Mouse (Mus musculus): ENCODE measurements around the gene Cdon. TPM values are rescaled to one million over a fixed set of nuclear protein-coding genes. Genes with fewer than 3 reads are reported as not detected.

Cdon gene
- polyA plus RNA-seq, 1 experiment: 0.20 TPM

DNA sequence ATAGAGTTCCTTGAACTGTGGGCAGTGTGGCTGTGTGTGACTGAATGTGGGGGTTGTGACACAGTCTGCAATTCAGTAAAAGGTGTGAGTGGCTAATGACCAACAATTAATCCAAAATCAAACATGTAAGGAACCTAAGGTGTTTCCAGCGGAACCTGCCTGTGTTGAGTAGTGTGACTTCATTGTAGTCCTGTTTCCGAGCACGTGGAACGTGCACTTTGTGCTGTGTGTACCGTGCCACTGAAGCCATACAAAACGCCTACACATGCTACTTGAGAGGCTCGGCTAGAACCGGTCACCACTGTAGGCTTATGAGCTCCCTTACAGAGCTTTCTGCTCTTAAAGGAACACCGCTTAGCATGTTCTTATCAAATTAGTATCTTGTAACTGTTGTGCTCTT, 127.5 kb downstream of the Cdon start:
- TF ChIP-seq POLR2A (IDR thresholded peaks at IDR 0.05; ENCODE audit: borderline replicate concordance, low read depth, low read length) (no peak), CTCF (IDR thresholded peaks at IDR 0.05; ENCODE audit: low read depth, low read length) (no peak)
- Histone ChIP-seq H3K4me1 (ENCODE audit: control insufficient read depth, insufficient read depth, low read length) (0 out of 2 replicates have a peak, but pooled peaks cover 3% of the 10 kb centered on the region), H3K27ac (ENCODE audit: insufficient read depth, low read depth, low read length) (no peak overlapping the region), H3K4me3 (ENCODE audit: insufficient read depth, low read length) (no peak overlapping the region)

- Histone ChIP-seq H3K4me1 (ENCODE audit: control insufficient read depth, insufficient read depth, low read length) (peaks cover 10% of the 10 kb centered on the region), H3K4me3 (ENCODE audit: insufficient read depth, low read length) (no peak overlapping the region), H3K27ac (ENCODE audit: insufficient read depth, low read depth, low read length) (no peak overlapping the region)
- TF ChIP-seq POLR2A (IDR thresholded peaks at IDR 0.05; ENCODE audit: borderline replicate concordance, low read depth, low read length) (no peak), CTCF (IDR thresholded peaks at IDR 0.05; ENCODE audit: low read depth, low read length) (no peak)
These were observed 135.7 kb downstream of the Cdon start for GRCm38 (mm10) chr9:35556494-35557102.

Other genes with a start within 250 kb of the Cdon start
- 23.4 and 24.3 TPM in 2 replicates for gene Dcps, start 245.1 kb upstream of the Cdon start, polyA plus RNA-seq (2012; ENCODE audit: insufficient read depth, insufficient read length, missing spikeins)
- 57.1 and 67.5 TPM in 2 replicates for gene Srpr, start 221.0 kb upstream of the Cdon start, polyA plus RNA-seq (2012; ENCODE audit: insufficient read depth, insufficient read length, missing spikeins)
- gene Tirap, start 220.8 kb upstream of the Cdon start, polyA plus RNA-seq (2012; ENCODE audit: insufficient read depth, insufficient read length, missing spikeins): 8.5 and 9.5 TPM in 2 replicates
- 19.1 and 24.6 TPM in 2 replicates for gene Foxred1, start 210.1 kb upstream of the Cdon start, polyA plus RNA-seq (2012; ENCODE audit: insufficient read depth, insufficient read length, missing spikeins)
- 42.1 and 47.2 TPM in 2 replicates for gene Fam118b, start 153.3 kb upstream of the Cdon start, polyA plus RNA-seq (2012; ENCODE audit: insufficient read depth, insufficient read length, missing spikeins)
- 23.9 and 24.3 TPM in 2 replicates for gene Rpusd4, start 153.3 kb upstream of the Cdon start, polyA plus RNA-seq (2012; ENCODE audit: insufficient read depth, insufficient read length, missing spikeins)
- gene Gm1113, start 97.1 kb downstream of the Cdon start, polyA plus RNA-seq (2012; ENCODE audit: insufficient read depth, insufficient read length, missing spikeins): not detected in 2 replicates
- not detected in 2 replicates for gene Ddx25, start 137.4 kb downstream of the Cdon start, polyA plus RNA-seq (2012; ENCODE audit: insufficient read depth, insufficient read length, missing spikeins)
- 7.9 and 9.0 TPM in 2 replicates for gene Pus3, start 137.5 kb downstream of the Cdon start, polyA plus RNA-seq (2012; ENCODE audit: insufficient read depth, insufficient read length, missing spikeins)
- gene Pate2, start 149.2 kb downstream of the Cdon start, polyA plus RNA-seq (2012; ENCODE audit: insufficient read depth, insufficient read length, missing spikeins): not detected in 2 replicates
- 8.8 and 9.4 TPM in 2 replicates for gene Hyls1, start 149.3 kb downstream of the Cdon start, polyA plus RNA-seq (2012; ENCODE audit: insufficient read depth, insufficient read length, missing spikeins)
- gene Pate4, start 190.8 kb downstream of the Cdon start, polyA plus RNA-seq (2012; ENCODE audit: insufficient read depth, insufficient read length, missing spikeins): not detected in 2 replicates
- gene Pate3, start 227.1 kb downstream of the Cdon start, polyA plus RNA-seq (2012; ENCODE audit: insufficient read depth, insufficient read length, missing spikeins): not detected in 2 replicates

Measured in bone marrow macrophage, adult 2 months (primary cell).